Mouse (Mus musculus) limb, embryonic 14.5 days (tissue): Measurements from ENCODE around the gene Cald1. TPM values are rescaled to one million over a fixed set of nuclear protein-coding genes. Genes with fewer than 3 reads are reported as not detected.

Experiments
- ATAC-seq: fragments of 200-750 bp; cut with Nextera tagmentation; 2 replicates; pipeline ENCODE4 v1.8.0; 2017; ENCODE audit warnings: low read depth, moderate number of reproducible peaks, moderate TSS enrichment; ENCODE audit not compliant: low FRiP score
- DNase-seq: peaks from one replicate; pipeline ENCODE4 v3.0.0-alpha.2; 2015; ENCODE audit warnings: low spot score
- H3K27ac ChIP-seq: fragments of 300-500 bp; sonication (generic); replicated peaks from 2 replicates; pipeline ENCODE4 v1.5.1; 2014; ENCODE audit warnings: low read depth, mild to moderate bottlenecking, low read length, moderate library complexity, mixed read lengths
- H3K27me3 ChIP-seq: fragments of 300-500 bp; sonication (generic); 2 replicates; pipeline ENCODE4 v1.6.1; 2014; ENCODE audit warnings: low read length, mixed read lengths; ENCODE audit not compliant: control insufficient read depth, insufficient read depth
- H3K36me3 ChIP-seq: fragments of 300-500 bp; sonication (generic); 2 replicates; pipeline ENCODE4 v1.6.1; 2014; ENCODE audit warnings: mild to moderate bottlenecking, low read length, moderate library complexity, mixed read lengths; ENCODE audit not compliant: control insufficient read depth, insufficient read depth
- H3K4me1 ChIP-seq: fragments of 300-500 bp; sonication (generic); 2 replicates; pipeline ENCODE4 v1.6.1; 2014; ENCODE audit warnings: antibody characterized with exemption, low read length, mixed read lengths; ENCODE audit not compliant: control insufficient read depth, insufficient read depth
- H3K4me2 ChIP-seq: fragments of 300-500 bp; sonication (generic); replicated peaks from 2 replicates; pipeline ENCODE4 v1.6.1; 2014; ENCODE audit warnings: low read depth, mild to moderate bottlenecking, low read length, moderate library complexity; ENCODE audit not compliant: severe bottlenecking
- H3K4me3 ChIP-seq: fragments of 300-500 bp; sonication (generic); replicated peaks from 2 replicates; pipeline ENCODE4 v1.5.1; 2014; ENCODE audit warnings: low read length
- H3K9ac ChIP-seq: fragments of 300-500 bp; sonication (generic); 2 replicates; pipeline ENCODE4 v1.6.1; 2014; ENCODE audit warnings: mild to moderate bottlenecking, low read depth, low read length, moderate library complexity; ENCODE audit not compliant: severe bottlenecking
- H3K9me3 ChIP-seq: fragments of 300-500 bp; sonication (generic); 2 replicates; pipeline ENCODE4 v1.6.1; 2016; ENCODE audit warnings: low read length; ENCODE audit not compliant: control insufficient read depth
- POLR2A ChIP-seq: fragments of 200-500 bp; IDR thresholded peaks from 2 replicates; pipeline ENCODE4 v1.8.0; 2012; ENCODE audit warnings: inconsistent platforms, mild to moderate bottlenecking, moderate library complexity, borderline replicate concordance; ENCODE audit not compliant: insufficient read depth, insufficient read length; ENCODE audit errors: extremely low read depth
- WGBS: fragments of 180-500 bp; shearing (Covaris S2); extraction: QIAGEN DNeasy Blood & Tissue Kit; methylation state at CpG from one replicate; pipeline ENCODE4 v1.1.7; 2014; 5-methylcytosine and 5-hydroxymethylcytosine counted together
- polyA plus RNA-seq, 2 experiments: library from polyadenylated mRNA; depleted of rRNA in 1 of 2; stranded (reverse) in 1 of 2; unstranded in 1 of 2; fragments of >200 nt; fragmentation: Nextera tagmentation in 1 of 2; extraction: Ambion mirVana in 1 of 2; gene quantifications; 2 replicates each; pipeline versions ENCODE4 v1.2.1 to v1.2.3; 2012 to 2014

Gene Cald1
- polyA plus RNA-seq, 2 experiments, result 127 to 231 TPM

DNA sequence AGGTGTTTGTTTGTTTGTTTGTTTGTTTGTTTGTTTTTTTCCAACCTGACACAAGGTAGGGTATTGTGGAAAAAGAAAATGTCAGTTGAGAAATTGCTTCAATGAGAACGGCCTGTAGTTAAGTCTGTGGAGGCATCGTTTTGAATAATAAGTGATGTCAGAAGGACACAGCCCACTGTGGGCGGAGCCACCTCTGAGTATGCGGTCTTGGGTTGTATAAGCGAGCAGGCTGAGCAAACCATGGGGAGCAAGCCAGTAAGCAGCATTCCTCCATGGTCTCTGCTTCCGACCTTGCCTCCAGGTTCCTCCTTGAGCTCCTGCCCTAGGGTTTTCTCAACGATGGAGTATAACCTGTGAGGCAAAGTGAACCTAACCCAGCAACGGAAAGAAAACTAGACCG is 7.6 kb upstream of the Cald1 start:
- ATAC-seq, result no peak
- no peak for TF ChIP-seq POLR2A
- 95% methylated on average over 9 of the region's 9 CpGs for WGBS

DNA sequence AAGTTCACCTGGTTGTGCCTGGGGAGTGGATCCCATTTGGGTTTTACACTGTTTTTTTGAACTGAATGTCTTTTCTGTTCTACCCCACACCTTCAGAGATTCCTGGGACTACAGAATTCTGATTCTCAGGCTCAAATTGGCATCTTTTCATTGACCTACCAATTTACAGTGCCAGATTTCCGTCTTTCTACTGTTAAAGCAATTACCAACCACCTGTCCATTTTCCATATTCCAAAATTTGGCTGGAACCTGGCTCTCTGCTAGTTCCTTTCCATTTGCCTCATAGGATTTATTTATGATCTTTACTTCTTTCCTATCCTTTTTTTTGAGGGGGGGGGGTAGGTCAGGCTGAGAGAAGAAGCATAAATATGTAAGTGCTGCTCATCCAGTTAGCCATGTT is 4.9 kb upstream of the Cald1 start:
- DNase-seq, result no peak
- H3K9ac ChIP-seq, result no peak overlapping the region
- H3K9me3 ChIP-seq, result no peaks in the 10 kb centered on the region
- H3K4me3 ChIP-seq, result no peak overlapping the region
- no peak for ATAC-seq
- no peaks in the 10 kb centered on the region for H3K27me3 ChIP-seq
- no peak overlapping the region for H3K27ac ChIP-seq
- no peak for TF ChIP-seq POLR2A
- H3K4me2 ChIP-seq, result no peak overlapping the region
- WGBS, result 59% methylated on average over 1 of the region's 1 CpGs
- no peaks in the 10 kb centered on the region for H3K36me3 ChIP-seq
- H3K4me1 ChIP-seq, result peaks cover 10% of the 10 kb centered on the region

More for the DNA sequence above, 7.6 kb upstream of the Cald1 start:
- H3K4me2 ChIP-seq, result no peak overlapping the region
- DNase-seq, result no peak
- no peaks in the 10 kb centered on the region for H3K27me3 ChIP-seq
- H3K4me1 ChIP-seq, result no peaks in the 10 kb centered on the region
- no peaks in the 10 kb centered on the region for H3K36me3 ChIP-seq
- no peak overlapping the region for H3K27ac ChIP-seq
- H3K4me3 ChIP-seq, result no peak overlapping the region
- no peak overlapping the region for H3K9ac ChIP-seq
- H3K9me3 ChIP-seq, result no peaks in the 10 kb centered on the region

- no peaks in the 10 kb centered on the region for H3K36me3 ChIP-seq
- H3K4me3 ChIP-seq, result no peak overlapping the region
- H3K27ac ChIP-seq, result 0 out of 2 replicates have a peak overlapping the region, but pooled peaks have one; percentile 71
- TF ChIP-seq POLR2A, result no peak
- H3K9ac ChIP-seq, result no peak overlapping the region
- H3K4me2 ChIP-seq, result no peak overlapping the region
- 52% methylated on average over 3 of the region's 3 CpGs for WGBS
- no peak for ATAC-seq
- H3K4me1 ChIP-seq, result peaks cover 31% of the 10 kb centered on the region
- no peaks in the 10 kb centered on the region for H3K27me3 ChIP-seq
- DNase-seq, result no peak
- H3K9me3 ChIP-seq, result no peaks in the 10 kb centered on the region
Measured at GRCm38 (mm10) chr6:34597316-34597715, 984 bp upstream of the Cald1 start.

DNA sequence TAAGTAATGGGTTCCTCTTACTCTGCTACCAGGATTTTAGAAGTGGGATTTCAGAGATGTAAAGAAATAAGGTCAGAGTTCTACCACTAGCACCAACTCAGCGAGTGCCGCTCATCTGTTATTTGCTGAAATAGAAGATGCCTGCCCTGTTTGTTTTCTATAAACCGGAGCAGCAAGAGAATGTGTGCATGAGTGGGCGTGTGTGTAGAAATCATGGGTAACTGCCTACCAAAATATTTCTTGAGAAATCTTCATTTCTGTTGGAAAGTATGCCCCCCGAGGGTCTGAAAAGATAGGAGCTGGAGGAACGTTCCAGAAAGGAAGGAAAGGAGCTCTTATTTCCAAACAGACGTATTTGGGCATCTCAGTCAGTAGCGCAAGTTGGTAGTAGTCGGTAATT is 871 bp downstream of the Cald1 start:
- Histone ChIP-seq H3K4me3 (peak overlapping the region; percentile 46), H3K27ac (peak overlapping the region; percentile 62), H3K36me3 (no peaks in the 10 kb centered on the region), H3K9ac (peak overlapping the region; percentile 69), H3K9me3 (no peaks in the 10 kb centered on the region), H3K4me1 (peaks cover 35% of the 10 kb centered on the region), H3K4me2 (peak overlapping the region; percentile 76), H3K27me3 (no peaks in the 10 kb centered on the region)
- 29% methylated on average over 9 of the region's 9 CpGs for WGBS
- DNase-seq (no peak), ATAC-seq (no peak)
- no peak for TF ChIP-seq POLR2A

GRCm38 (mm10) chr6:34599631-34600111 is 1.4 kb downstream of the Cald1 start:
- Histone ChIP-seq H3K9me3 (no peaks in the 10 kb centered on the region), H3K4me2 (peak overlapping the region; percentile 76), H3K36me3 (no peaks in the 10 kb centered on the region), H3K27ac (peak overlapping the region; percentile 62), H3K4me3 (peak overlapping the region; percentile 46), H3K9ac (peak overlapping the region; percentile 69), H3K4me1 (peaks cover 35% of the 10 kb centered on the region), H3K27me3 (no peaks in the 10 kb centered on the region)
- ATAC-seq (peak; percentile 35; the same call in 1 of the 2 replicates), DNase-seq (peak; percentile 28)
- WGBS, result 17% methylated on average over 10 of the region's 10 CpGs
- TF ChIP-seq POLR2A, result no peak

DNA sequence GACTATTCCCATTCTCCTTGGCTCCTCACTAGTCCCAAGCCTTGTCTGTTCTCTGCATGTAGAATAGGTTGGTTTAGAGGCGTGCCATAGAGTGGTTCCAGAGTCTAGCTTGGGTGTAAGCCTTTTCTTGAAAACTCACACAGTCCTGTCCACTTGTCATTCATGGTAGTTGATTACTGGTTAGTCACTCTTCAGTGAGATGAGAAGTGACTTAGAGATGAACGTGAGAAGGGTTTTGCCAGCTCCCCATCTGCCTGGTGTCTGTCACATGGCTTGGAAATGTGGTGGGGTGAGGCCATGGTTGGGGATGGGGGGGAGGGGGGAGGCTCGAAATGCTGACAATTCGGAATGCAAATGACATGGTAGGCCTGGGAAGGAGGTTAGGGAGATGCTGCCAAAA is 2.5 kb downstream of the Cald1 start:
- H3K36me3 ChIP-seq, result no peaks in the 10 kb centered on the region
- H3K27ac ChIP-seq, result no peak overlapping the region
- no peak for TF ChIP-seq POLR2A
- DNase-seq, result no peak
- H3K4me1 ChIP-seq, result peaks cover 39% of the 10 kb centered on the region
- H3K9ac ChIP-seq, result no peak overlapping the region
- H3K4me3 ChIP-seq, result no peak overlapping the region
- peak overlapping the region; percentile 76 for H3K4me2 ChIP-seq
- H3K9me3 ChIP-seq, result no peaks in the 10 kb centered on the region
- ATAC-seq, result no peak
- no peaks in the 10 kb centered on the region for H3K27me3 ChIP-seq
- WGBS, result 70% methylated on average over 4 of the region's 4 CpGs
